Mouse (Mus musculus) neural tube, embryonic 14.5 days (tissue): ENCODE data around the gene Ly6g6e. TPM values are rescaled to one million over a fixed set of nuclear protein-coding genes. Genes with fewer than 3 reads are reported as not detected.

Experiments
- ATAC-seq: fragments of 200-750 bp; cut with Nextera tagmentation; 2 replicates; pipeline ENCODE4 v1.8.0; 2017; ENCODE audit warnings: low read depth, mild to moderate bottlenecking, moderate TSS enrichment, moderate library complexity
- H3K27ac ChIP-seq: fragments of 300-500 bp; sonication (generic); 2 replicates; pipeline ENCODE4 v1.5.1; 2014; ENCODE audit warnings: low read depth, mild to moderate bottlenecking, control low read depth, low read length, moderate library complexity, mixed read lengths
- H3K27me3 ChIP-seq: fragments of 300-500 bp; sonication (generic); 2 replicates; pipeline ENCODE4 v1.6.1; 2014; ENCODE audit warnings: low read length; ENCODE audit not compliant: control insufficient read depth, insufficient read depth
- H3K36me3 ChIP-seq: fragments of 300-500 bp; sonication (generic); 2 replicates; pipeline ENCODE4 v1.6.1; 2014; ENCODE audit warnings: low read length, mixed read lengths; ENCODE audit not compliant: control insufficient read depth, insufficient read depth
- H3K4me1 ChIP-seq: fragments of 300-500 bp; sonication (generic); 2 replicates; pipeline ENCODE4 v1.6.1; 2014; ENCODE audit warnings: low read length; ENCODE audit not compliant: control insufficient read depth, insufficient read depth
- H3K4me2 ChIP-seq: fragments of 300-500 bp; sonication (generic); 2 replicates; pipeline ENCODE4 v1.6.1; 2014; ENCODE audit warnings: mild to moderate bottlenecking, low read depth, low read length, control low read depth
- H3K4me3 ChIP-seq: fragments of 300-500 bp; sonication (generic); 2 replicates; pipeline ENCODE4 v1.5.1; 2014; ENCODE audit warnings: low read depth, low read length, control low read depth, mixed read lengths
- H3K9ac ChIP-seq: fragments of 300-500 bp; sonication (generic); replicated peaks from 2 replicates; pipeline ENCODE4 v1.6.1; 2014; ENCODE audit warnings: low read depth, mild to moderate bottlenecking, control low read depth, low read length, mixed read lengths
- H3K9me3 ChIP-seq: fragments of 300-500 bp; sonication (generic); 2 replicates; pipeline ENCODE4 v1.6.1; 2016; ENCODE audit warnings: low read length; ENCODE audit not compliant: control insufficient read depth
- WGBS: fragments of 180-500 bp; shearing (Covaris S2); extraction: QIAGEN DNeasy Blood & Tissue Kit; methylation state at CpG from one replicate; pipeline ENCODE4 v1.1.7; 2014; 5-methylcytosine and 5-hydroxymethylcytosine counted together
- polyA plus RNA-seq: library from polyadenylated mRNA; unstranded; fragments of >200 nt; fragmentation: Nextera tagmentation; extraction: Ambion mirVana; gene quantifications from 2 replicates; pipeline ENCODE4 v1.2.1, GENCODE M21; 2014

Gene Ly6g6e
- polyA plus RNA-seq, 1 experiment from 2014 or later = 0.66 TPM

- 54% methylated on average over 8 of the region's 8 CpGs for WGBS
- Histone ChIP-seq H3K4me3 (peak overlapping the region; percentile 52), H3K9ac (peak overlapping the region; percentile 81), H3K9me3 (no peaks in the 10 kb centered on the region), H3K4me2 (peak overlapping the region; percentile 54), H3K27me3 (no peaks in the 10 kb centered on the region), H3K27ac (peak overlapping the region; percentile 97), H3K4me1 (peaks cover 11% of the 10 kb centered on the region), H3K36me3 (peaks cover 14% of the 10 kb centered on the region)
- no peak for ATAC-seq
Measured at GRCm38 (mm10) chr17:35090166-35090932, 13.6 kb downstream of the Ly6g6e start.

- Histone ChIP-seq H3K27ac (no peak overlapping the region), H3K9ac (no peak overlapping the region), H3K4me1 (peaks cover 11% of the 10 kb centered on the region), H3K4me3 (no peak overlapping the region), H3K36me3 (peaks cover 24% of the 10 kb centered on the region), H3K27me3 (no peaks in the 10 kb centered on the region), H3K9me3 (no peaks in the 10 kb centered on the region), H3K4me2 (no peak overlapping the region)
- 91% methylated on average over 14 of the region's 14 CpGs for WGBS
- ATAC-seq = no peak
Measured at GRCm38 (mm10) chr17:35092403-35093198, 15.9 kb downstream of the Ly6g6e start.

GRCm38 (mm10) chr17:35094475-35095365, 18.0 kb downstream of the Ly6g6e start:
- Histone ChIP-seq H3K9ac (no peak overlapping the region), H3K4me2 (no peak overlapping the region), H3K27me3 (no peaks in the 10 kb centered on the region), H3K36me3 (peaks cover 44% of the 10 kb centered on the region), H3K4me3 (no peak overlapping the region), H3K4me1 (peaks cover 11% of the 10 kb centered on the region), H3K27ac (no peak overlapping the region), H3K9me3 (no peaks in the 10 kb centered on the region)
- no peak for ATAC-seq
- 90% methylated on average over 15 of the region's 15 CpGs for WGBS

GRCm38 (mm10) chr17:35096597-35096996, 19.9 kb downstream of the Ly6g6e start:
- 84% methylated on average over 12 of the region's 12 CpGs for WGBS
- Histone ChIP-seq H3K4me1 (no peaks in the 10 kb centered on the region), H3K27me3 (no peaks in the 10 kb centered on the region), H3K9me3 (no peaks in the 10 kb centered on the region), H3K4me3 (no peak overlapping the region), H3K27ac (no peak overlapping the region), H3K36me3 (peaks cover 61% of the 10 kb centered on the region), H3K4me2 (no peak overlapping the region), H3K9ac (no peak overlapping the region)
- no peak for ATAC-seq

- no peaks in the 10 kb centered on the region for H3K4me1 ChIP-seq
- no peak overlapping the region for H3K4me2 ChIP-seq
- H3K27me3 ChIP-seq = no peaks in the 10 kb centered on the region
- no peak for ATAC-seq
- H3K4me3 ChIP-seq = no peak overlapping the region
- H3K27ac ChIP-seq = no peak overlapping the region
- WGBS = 90% methylated on average over 12 of the region's 12 CpGs
- no peaks in the 10 kb centered on the region for H3K9me3 ChIP-seq
- peaks cover 65% of the 10 kb centered on the region for H3K36me3 ChIP-seq
- no peak overlapping the region for H3K9ac ChIP-seq
Measured at GRCm38 (mm10) chr17:35097164-35097655, 20.5 kb downstream of the Ly6g6e start.

GRCm38 (mm10) chr17:35100196-35100765, 23.6 kb downstream of the Ly6g6e start:
- Histone ChIP-seq H3K4me1 (no peaks in the 10 kb centered on the region), H3K27me3 (no peaks in the 10 kb centered on the region), H3K4me2 (no peak overlapping the region), H3K27ac (no peak overlapping the region), H3K36me3 (peaks cover 71% of the 10 kb centered on the region), H3K9me3 (no peaks in the 10 kb centered on the region), H3K9ac (no peak overlapping the region), H3K4me3 (no peak overlapping the region)
- ATAC-seq = no peak
- WGBS = 83% methylated on average over 10 of the region's 10 CpGs

- Histone ChIP-seq H3K4me1 (no peaks in the 10 kb centered on the region), H3K27ac (no peak overlapping the region), H3K4me2 (no peak overlapping the region), H3K4me3 (no peak overlapping the region), H3K27me3 (no peaks in the 10 kb centered on the region), H3K9me3 (no peaks in the 10 kb centered on the region), H3K9ac (no peak overlapping the region), H3K36me3 (peaks cover 66% of the 10 kb centered on the region)
- ATAC-seq = no peak
- WGBS = 92% methylated on average over 11 of the region's 11 CpGs
Measured at GRCm38 (mm10) chr17:35101161-35101560, 24.5 kb downstream of the Ly6g6e start.

- H3K36me3 ChIP-seq = peaks cover 60% of the 10 kb centered on the region
- H3K4me2 ChIP-seq = no peak overlapping the region
- H3K9me3 ChIP-seq = no peaks in the 10 kb centered on the region
- 76% methylated on average over 8 of the region's 8 CpGs for WGBS
- no peaks in the 10 kb centered on the region for H3K4me1 ChIP-seq
- H3K4me3 ChIP-seq = no peak overlapping the region
- H3K9ac ChIP-seq = no peak overlapping the region
- no peak overlapping the region for H3K27ac ChIP-seq
- H3K27me3 ChIP-seq = no peaks in the 10 kb centered on the region
- no peak for ATAC-seq
Measured at GRCm38 (mm10) chr17:35102299-35102698, 25.6 kb downstream of the Ly6g6e start.
